Mouse (Mus musculus): Measurements from ENCODE around the gene Olfr94. TPM values are rescaled to one million over a fixed set of nuclear protein-coding genes. Genes with fewer than 3 reads are reported as not detected.

Olfr94 gene
- polyA plus RNA-seq, 1 experiment: not detected

GRCm38 (mm10) chr17:37196845-37197724, 3.7 kb downstream of the Olfr94 start:
- H3K27me3 ChIP-seq (ENCODE audit: control insufficient read depth, insufficient read depth, insufficient read length): no peaks in the 10 kb centered on the region
- no peak overlapping the region for H3K4me2 ChIP-seq (ENCODE audit: low read depth)
- H3K36me3 ChIP-seq (ENCODE audit: control insufficient read depth, insufficient read depth): no peaks in the 10 kb centered on the region
- no peak overlapping the region for H3ac ChIP-seq (ENCODE audit: control insufficient read depth, insufficient read length)
- no peak overlapping the region for H3K4me3 ChIP-seq
- TF ChIP-seq MYOG (IDR thresholded peaks at IDR 0.05; ENCODE audit: control insufficient read depth in 1 of 3, insufficient read depth in 1 of 3, insufficient read length in 2 of 3, low read depth in 2 of 3) (no peak), POLR2AphosphoS2 (IDR thresholded peaks at IDR 0.05; ENCODE audit: insufficient read length, low read depth) (no peak), MAX (IDR thresholded peaks at IDR 0.05; ENCODE audit: low read depth) (no peak), CEBPB (IDR thresholded peaks at IDR 0.05; ENCODE audit: insufficient read depth, poor library complexity, severe bottlenecking) (no peak), REST (IDR thresholded peaks at IDR 0.05; ENCODE audit: insufficient read depth, insufficient read length) (no peak), POLR2A (IDR thresholded peaks at IDR 0.05; ENCODE audit: insufficient read length, low read depth) (no peak), MYOD1 (IDR thresholded peaks at IDR 0.05; ENCODE audit: control insufficient read depth in 1 of 3, insufficient read length in 2 of 3, low read depth in 2 of 3) (no peak), TCF12 (IDR thresholded peaks at IDR 0.05; ENCODE audit: insufficient read depth, poor library complexity, severe bottlenecking) (no peak), SRF (IDR thresholded peaks at IDR 0.05; ENCODE audit: control insufficient read depth, insufficient read length, low read depth) (no peak), E2F4 (IDR thresholded peaks at IDR 0.05; ENCODE audit: insufficient read depth) (no peak), USF1 (IDR thresholded peaks at IDR 0.05; ENCODE audit: low read depth) (no peak), TCF3 (IDR thresholded peaks at IDR 0.05; ENCODE audit: insufficient read length, low read depth) (no peak)
- H3K79me2 ChIP-seq (ENCODE audit: control insufficient read depth, insufficient read depth): no peaks in the 10 kb centered on the region

DNA sequence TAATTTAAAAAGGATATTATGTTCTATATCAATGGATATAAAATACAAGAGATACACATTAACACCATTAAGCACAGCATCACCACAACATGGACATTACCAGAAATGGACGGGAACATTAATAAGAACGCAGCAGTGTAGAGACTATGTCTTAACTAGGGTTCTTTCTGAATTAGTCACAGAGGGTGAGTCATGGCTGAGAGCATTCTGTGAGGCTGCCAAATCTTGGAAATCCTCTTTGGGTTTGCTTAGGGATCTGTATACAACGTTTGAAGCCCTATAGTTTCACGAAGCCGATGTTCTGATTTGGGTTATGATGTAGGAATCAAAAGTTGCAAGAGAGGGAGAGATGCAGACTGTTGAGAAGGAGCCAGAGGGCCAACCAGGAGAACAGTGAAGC, 6.0 kb downstream of the Olfr94 start:
- Histone ChIP-seq H3K4me2 (ENCODE audit: low read depth) (no peak overlapping the region), H3ac (ENCODE audit: control insufficient read depth, insufficient read length) (no peak overlapping the region), H3K27me3 (ENCODE audit: control insufficient read depth, insufficient read depth, insufficient read length) (no peaks in the 10 kb centered on the region), H3K4me3 (no peak overlapping the region), H3K79me2 (ENCODE audit: control insufficient read depth, insufficient read depth) (no peaks in the 10 kb centered on the region), H3K36me3 (ENCODE audit: control insufficient read depth, insufficient read depth) (no peaks in the 10 kb centered on the region)
- no peak for TF ChIP-seq REST (IDR thresholded peaks at IDR 0.05; ENCODE audit: insufficient read depth, insufficient read length)
- TF ChIP-seq E2F4 (IDR thresholded peaks at IDR 0.05; ENCODE audit: insufficient read depth): no peak
- TF ChIP-seq USF1 (IDR thresholded peaks at IDR 0.05; ENCODE audit: low read depth): no peak
- no peak for TF ChIP-seq POLR2AphosphoS2 (IDR thresholded peaks at IDR 0.05; ENCODE audit: insufficient read length, low read depth)
- no peak for TF ChIP-seq TCF3 (IDR thresholded peaks at IDR 0.05; ENCODE audit: insufficient read length, low read depth)
- TF ChIP-seq MAX (IDR thresholded peaks at IDR 0.05; ENCODE audit: low read depth): no peak
- TF ChIP-seq MYOG (IDR thresholded peaks at IDR 0.05; ENCODE audit: control insufficient read depth in 1 of 3, insufficient read depth in 1 of 3, insufficient read length in 2 of 3, low read depth in 2 of 3): no peak
- TF ChIP-seq CEBPB (IDR thresholded peaks at IDR 0.05; ENCODE audit: insufficient read depth, poor library complexity, severe bottlenecking): no peak
- TF ChIP-seq TCF12 (IDR thresholded peaks at IDR 0.05; ENCODE audit: insufficient read depth, poor library complexity, severe bottlenecking): no peak
- TF ChIP-seq POLR2A (IDR thresholded peaks at IDR 0.05; ENCODE audit: insufficient read length, low read depth): no peak
- TF ChIP-seq MYOD1 (IDR thresholded peaks at IDR 0.05; ENCODE audit: control insufficient read depth in 1 of 3, insufficient read length in 2 of 3, low read depth in 2 of 3): no peak
- TF ChIP-seq SRF (IDR thresholded peaks at IDR 0.05; ENCODE audit: control insufficient read depth, insufficient read length, low read depth): no peak

GRCm38 (mm10) chr17:37193656-37194055, 7.1 kb downstream of the Olfr94 start, which contains the start of gene Ubd:
Gene Ubd (plus strand): TSS chr17:37193892.
- Histone ChIP-seq H3K4me3 (no peak within 1 kb of the TSS), H3K79me2 (ENCODE audit: control insufficient read depth, insufficient read depth) (no peaks in the 10 kb centered on the region), H3K36me3 (ENCODE audit: control insufficient read depth, insufficient read depth) (no peaks in the 10 kb centered on the region), H3K27me3 (ENCODE audit: control insufficient read depth, insufficient read depth, insufficient read length) (no peaks in the 10 kb centered on the region), H3ac (ENCODE audit: control insufficient read depth, insufficient read length) (no peak within 1 kb of the TSS), H3K4me2 (ENCODE audit: low read depth) (no peak within 1 kb of the TSS)
- TF ChIP-seq SRF (IDR thresholded peaks at IDR 0.05; ENCODE audit: control insufficient read depth, insufficient read length, low read depth) (no peak), MAX (IDR thresholded peaks at IDR 0.05; ENCODE audit: low read depth) (no peak), TCF3 (IDR thresholded peaks at IDR 0.05; ENCODE audit: insufficient read length, low read depth) (no peak), REST (IDR thresholded peaks at IDR 0.05; ENCODE audit: insufficient read depth, insufficient read length) (no peak), MYOD1 (IDR thresholded peaks at IDR 0.05; ENCODE audit: control insufficient read depth in 1 of 3, insufficient read length in 2 of 3, low read depth in 2 of 3) (no peak), CEBPB (IDR thresholded peaks at IDR 0.05; ENCODE audit: insufficient read depth, poor library complexity, severe bottlenecking) (no peak), USF1 (IDR thresholded peaks at IDR 0.05; ENCODE audit: low read depth) (no peak)

- TF ChIP-seq POLR2AphosphoS2 (IDR thresholded peaks at IDR 0.05; ENCODE audit: insufficient read length, low read depth): no peak
- Histone ChIP-seq H3K36me3 (ENCODE audit: control insufficient read depth, insufficient read depth) (no peaks in the 10 kb centered on the region), H3K4me3 (no peak overlapping the region), H3K4me2 (ENCODE audit: low read depth) (no peak overlapping the region), H3ac (ENCODE audit: control insufficient read depth, insufficient read length) (no peak overlapping the region), H3K79me2 (ENCODE audit: control insufficient read depth, insufficient read depth) (no peaks in the 10 kb centered on the region), H3K27me3 (ENCODE audit: control insufficient read depth, insufficient read depth, insufficient read length) (no peaks in the 10 kb centered on the region)
Measured at GRCm38 (mm10) chr17:37193032-37193431, 7.8 kb downstream of the Olfr94 start.

- H3K4me3 ChIP-seq: no peak overlapping the region
- no peak overlapping the region for H3K4me2 ChIP-seq (ENCODE audit: low read depth)
- TF ChIP-seq CEBPB (IDR thresholded peaks at IDR 0.05; ENCODE audit: insufficient read depth, poor library complexity, severe bottlenecking): no peak
- H3K36me3 ChIP-seq (ENCODE audit: control insufficient read depth, insufficient read depth): no peaks in the 10 kb centered on the region
- no peaks in the 10 kb centered on the region for H3K79me2 ChIP-seq (ENCODE audit: control insufficient read depth, insufficient read depth)
- H3ac ChIP-seq (ENCODE audit: control insufficient read depth, insufficient read length): no peak overlapping the region
- no peaks in the 10 kb centered on the region for H3K27me3 ChIP-seq (ENCODE audit: control insufficient read depth, insufficient read depth, insufficient read length)
Measured at GRCm38 (mm10) chr17:37190711-37191110, 10.1 kb downstream of the Olfr94 start.

All from myocyte (in vitro differentiated cells).